Mouse (Mus musculus) embryo, embryonic 10.5 days (tissue): ENCODE measurements at regions not wholly inside any gene's neighbourhood (a gene's known extent, or its start where the extent isn't known, plus 50 kb on each side); places are given as distances from the start of the nearest gene placed in this dataset.
A peak's percentile ranks its signal among the peaks of the same experiment; 100 is the strongest.
"Not testable (repeated sequence)": the region's sequence is repeated elsewhere in the genome, so short reads cannot be mapped to it uniquely, and the experiment has no call there.

ENCODE experiments used
- DNase-seq: peaks from one replicate; pipeline ENCODE4 v3.0.0-alpha.2; 2015; ENCODE audit warnings: low spot score

GRCm38 (mm10) chr5:148657936-148658640, 105.5 kb upstream of the Ubl3 start:
- no peak for DNase-seq

DNA sequence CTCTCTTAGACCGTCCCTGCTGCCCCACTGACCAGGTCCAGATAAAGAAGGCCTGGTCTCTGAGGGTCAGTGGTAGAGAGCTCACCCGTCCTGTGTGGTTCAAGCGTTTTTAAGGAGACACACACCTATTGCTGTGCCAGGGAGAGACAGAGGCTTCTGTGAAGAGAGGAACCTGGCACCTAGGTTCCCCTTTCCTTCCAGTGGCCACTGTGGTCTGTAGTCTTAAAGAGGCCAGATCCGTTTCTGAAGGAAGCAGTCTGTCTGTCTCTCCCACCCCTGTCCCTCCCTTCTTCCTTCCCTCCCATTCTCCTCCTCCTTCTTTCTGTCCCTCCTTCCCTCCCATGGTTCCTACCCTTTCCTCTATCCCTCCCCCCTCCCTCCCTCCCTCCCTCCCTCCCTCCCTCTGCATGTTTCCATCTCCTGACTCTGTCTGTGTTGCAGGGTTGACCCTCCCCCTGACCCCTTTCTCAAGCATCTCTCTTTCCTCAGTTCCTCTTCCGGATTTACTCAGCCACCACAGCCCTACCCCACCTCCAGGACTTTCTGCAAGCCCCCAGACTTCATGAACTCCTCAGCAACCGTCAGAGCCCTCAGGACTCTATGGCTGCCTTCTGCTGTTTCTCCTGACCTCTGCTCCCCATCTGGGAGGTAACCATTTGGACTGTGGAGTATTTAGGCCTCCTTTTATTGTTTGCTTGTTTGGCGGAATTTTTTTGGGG, 100.1 kb upstream of the Ubl3 start:
- DNase-seq, result peak; percentile 8

- DNase-seq, result no peak
These were observed 99.1 kb upstream of the Ubl3 start for GRCm38 (mm10) chr5:148651736-148652135.

DNA sequence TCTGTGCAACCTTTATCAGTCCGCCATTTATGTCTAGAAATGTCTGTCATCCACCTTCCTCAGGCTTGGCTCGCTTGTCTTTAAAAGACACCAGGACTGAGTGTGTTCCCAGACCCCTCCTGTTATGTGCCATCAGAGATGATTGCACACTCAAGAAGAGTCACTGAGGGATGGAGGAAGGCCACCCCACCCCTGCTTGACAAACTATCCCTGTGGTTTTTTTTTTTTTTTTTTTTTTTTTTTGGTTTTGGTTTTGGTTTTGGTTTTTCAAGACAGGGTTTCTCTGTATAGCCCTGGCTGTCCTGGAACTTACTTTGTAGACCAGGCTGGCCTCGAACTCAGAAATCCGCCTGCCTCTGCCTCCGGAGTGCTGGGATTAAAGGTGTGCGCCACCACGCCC, 97.0 kb upstream of the Ubl3 start:
- DNase-seq, result not testable (repeated sequence)

DNA sequence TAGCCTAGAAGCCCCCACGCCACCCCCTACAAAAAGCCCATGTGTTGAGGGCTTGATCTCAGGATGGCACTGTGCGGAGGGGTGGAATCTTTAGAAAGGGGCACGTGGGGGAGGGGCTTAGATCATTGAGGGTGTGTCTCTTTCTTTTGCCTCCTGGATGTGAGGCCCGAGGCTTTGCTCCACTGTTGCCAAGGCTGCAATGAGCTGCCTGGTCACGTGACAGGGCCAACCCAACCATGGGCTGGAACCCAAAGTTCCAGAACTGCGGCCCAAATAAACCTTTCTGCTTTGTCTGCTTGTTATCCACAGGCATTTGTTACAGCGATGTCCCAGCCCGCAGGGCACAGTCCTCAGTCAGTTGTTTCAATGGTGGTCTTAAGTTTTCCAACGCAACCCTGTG, 96.5 kb upstream of the Ubl3 start:
- DNase-seq, result no peak

DNA sequence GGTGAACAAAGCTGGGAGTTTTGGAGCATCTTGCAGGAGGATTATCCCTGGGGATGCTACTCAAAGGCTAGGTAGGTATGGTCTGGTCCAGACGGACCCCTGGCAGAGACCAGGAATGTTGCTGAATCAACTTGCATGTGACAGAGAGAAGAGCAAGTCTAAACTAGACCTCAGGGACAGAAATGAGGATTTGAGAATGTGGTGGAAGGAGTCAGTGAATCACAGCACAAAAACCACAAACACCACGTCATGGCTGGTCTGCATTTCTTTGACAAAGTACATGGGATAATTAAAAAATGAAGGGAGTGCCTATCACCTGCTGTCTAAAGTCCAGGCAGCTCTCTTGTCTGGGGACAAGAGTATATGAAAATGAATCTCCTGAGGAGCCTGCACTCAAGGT, 95.1 kb upstream of the Ubl3 start:
- no peak for DNase-seq

DNA sequence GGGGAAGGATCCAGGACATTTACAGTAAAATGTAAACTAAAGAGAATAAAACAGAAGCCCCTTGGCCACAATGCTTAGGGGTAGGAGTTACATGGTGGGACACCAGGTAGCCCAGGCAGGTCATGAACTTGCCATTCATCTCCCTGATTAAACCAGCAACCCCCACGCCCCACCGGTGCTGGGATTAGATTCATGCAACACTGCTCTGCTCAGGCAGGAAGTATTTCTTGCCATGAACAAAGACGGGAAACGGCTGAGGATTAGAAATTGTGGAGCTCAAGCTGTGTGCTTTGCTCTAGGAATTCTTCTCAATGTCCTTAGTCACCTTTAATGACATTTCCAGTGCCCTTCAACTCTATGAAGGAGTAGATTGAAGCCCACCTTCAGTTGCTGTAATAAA, 93.2 kb upstream of the Ubl3 start:
- DNase-seq, result no peak

DNA sequence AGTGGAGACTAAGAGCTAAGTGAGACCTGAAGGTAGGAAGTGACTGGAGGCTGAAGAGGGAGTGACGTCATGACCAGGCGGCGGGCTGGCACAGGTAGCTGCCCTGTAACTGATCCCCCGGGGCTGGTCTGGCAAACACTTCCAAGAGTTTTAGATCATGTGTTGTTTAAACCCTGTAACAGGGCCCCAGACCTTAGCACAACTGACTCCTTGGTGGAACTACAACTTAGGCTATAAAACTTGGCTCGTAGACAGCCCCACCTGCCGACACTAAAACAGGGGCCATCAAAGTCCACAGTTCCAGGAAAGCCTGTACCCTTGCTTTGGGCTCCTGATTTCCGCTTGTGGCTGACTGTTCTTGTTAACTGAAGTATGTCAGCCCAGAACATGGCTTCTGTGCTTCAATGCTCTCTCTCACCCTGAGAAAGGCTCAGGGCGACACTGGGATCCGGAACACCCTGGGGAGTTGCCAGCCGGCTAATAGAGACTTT, 92.6 kb upstream of the Ubl3 start:
- DNase-seq, result no peak

GRCm38 (mm10) chr5:148644345-148644744, 91.8 kb upstream of the Ubl3 start:
- no peak for DNase-seq

- no peak for DNase-seq
These were observed 89.2 kb upstream of the Ubl3 start for GRCm38 (mm10) chr5:148641652-148642395.

DNA sequence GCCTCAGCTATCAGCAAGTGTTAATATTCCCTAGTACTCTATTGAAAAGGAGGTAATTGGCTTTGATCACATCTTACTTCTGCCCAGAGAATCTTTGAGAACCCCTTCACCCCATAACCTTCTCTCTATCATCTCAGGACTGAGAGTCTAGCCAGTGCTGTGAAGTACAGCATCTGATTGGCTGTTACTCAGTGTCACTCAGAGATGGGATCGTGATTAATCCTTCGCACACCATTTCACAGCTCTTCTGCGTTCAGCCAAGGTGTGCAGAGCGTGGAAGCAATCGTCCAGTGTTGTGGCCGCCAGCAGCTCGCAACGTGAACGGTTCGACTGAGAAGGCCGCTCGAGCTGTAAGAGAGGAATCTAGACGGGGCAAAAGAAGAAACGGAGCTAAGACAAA, 87.9 kb upstream of the Ubl3 start:
- no peak for DNase-seq

DNA sequence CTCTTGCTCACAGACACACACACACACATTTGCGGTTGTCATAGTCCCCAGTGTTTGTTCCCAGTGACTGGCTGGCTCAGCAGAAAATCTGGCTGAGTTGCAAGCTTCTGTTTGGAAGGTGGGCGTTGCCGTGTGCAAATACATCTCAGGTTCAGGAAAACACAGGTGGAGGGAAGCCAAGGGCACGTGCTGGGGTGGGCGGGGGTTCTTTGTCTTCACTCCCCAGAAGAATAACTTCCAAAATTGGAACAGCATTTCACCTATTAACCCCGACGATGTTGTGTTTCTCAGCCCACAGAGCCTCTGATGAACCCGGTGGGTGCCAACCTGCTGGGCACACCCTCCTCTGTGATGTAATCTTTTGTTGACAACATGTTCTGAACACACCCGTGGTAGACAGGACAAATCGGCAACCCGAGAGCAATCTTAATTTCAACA, 82.3 kb upstream of the Ubl3 start:
- DNase-seq, result no peak

GRCm38 (mm10) chr5:148633999-148634398, 81.4 kb upstream of the Ubl3 start:
- DNase-seq, result no peak

DNA sequence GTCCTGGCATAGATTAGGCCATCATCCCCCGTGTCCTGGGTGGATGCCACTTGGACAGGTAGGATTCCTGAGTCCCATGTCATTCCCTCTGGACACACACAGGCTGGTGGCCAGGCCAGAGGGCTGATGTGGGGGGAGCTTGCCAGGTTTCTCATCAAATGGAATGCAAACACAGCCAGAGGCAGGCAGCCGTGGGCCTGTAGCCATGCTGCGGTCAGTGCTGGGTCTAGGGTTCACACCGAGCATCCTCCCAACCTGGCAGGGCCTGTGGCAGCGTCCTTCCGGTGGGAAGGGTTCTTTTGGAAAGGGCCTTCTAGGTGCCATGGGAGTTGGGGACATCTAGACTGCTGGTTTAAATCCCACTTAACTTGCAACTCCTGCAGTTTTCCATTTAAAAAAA, 80.7 kb upstream of the Ubl3 start:
- no peak for DNase-seq

DNA sequence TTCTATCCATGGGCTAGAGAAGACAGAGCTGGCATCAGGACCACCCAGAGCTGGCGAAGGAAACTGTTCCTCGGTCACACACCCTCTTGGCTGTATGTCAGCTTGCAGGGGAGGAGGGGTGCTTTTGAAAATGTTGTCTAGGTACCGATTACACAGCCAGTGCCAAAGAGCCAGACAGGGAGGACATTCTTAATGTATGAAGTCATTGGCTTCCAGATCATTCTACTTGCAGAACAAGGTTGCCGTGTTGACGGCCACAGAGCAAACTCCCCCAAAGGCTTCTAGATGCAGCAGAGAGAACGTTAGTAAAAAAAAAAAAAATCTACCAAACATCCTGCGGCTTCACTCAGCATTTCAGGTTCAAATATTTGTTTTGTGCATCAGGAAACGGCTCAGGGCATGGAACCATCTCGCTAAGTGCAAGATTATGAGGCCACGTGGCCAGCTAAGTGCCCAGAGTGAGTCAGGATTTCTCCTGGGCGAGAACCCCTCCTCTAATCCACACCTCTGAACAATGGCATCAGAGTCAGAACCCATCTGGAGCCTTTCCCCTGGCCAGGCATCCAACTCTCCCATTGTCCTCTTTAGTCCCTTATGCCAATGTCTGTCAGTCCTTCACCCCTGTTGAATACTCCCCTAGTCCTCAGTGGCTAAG, 80.1 kb upstream of the Ubl3 start:
- DNase-seq, result no peak

GRCm38 (mm10) chr5:148631566-148631965, 79.0 kb upstream of the Ubl3 start:
- DNase-seq, result no peak

GRCm38 (mm10) chr5:148626014-148626413, 73.4 kb upstream of the Ubl3 start:
- DNase-seq, result no peak

DNA sequence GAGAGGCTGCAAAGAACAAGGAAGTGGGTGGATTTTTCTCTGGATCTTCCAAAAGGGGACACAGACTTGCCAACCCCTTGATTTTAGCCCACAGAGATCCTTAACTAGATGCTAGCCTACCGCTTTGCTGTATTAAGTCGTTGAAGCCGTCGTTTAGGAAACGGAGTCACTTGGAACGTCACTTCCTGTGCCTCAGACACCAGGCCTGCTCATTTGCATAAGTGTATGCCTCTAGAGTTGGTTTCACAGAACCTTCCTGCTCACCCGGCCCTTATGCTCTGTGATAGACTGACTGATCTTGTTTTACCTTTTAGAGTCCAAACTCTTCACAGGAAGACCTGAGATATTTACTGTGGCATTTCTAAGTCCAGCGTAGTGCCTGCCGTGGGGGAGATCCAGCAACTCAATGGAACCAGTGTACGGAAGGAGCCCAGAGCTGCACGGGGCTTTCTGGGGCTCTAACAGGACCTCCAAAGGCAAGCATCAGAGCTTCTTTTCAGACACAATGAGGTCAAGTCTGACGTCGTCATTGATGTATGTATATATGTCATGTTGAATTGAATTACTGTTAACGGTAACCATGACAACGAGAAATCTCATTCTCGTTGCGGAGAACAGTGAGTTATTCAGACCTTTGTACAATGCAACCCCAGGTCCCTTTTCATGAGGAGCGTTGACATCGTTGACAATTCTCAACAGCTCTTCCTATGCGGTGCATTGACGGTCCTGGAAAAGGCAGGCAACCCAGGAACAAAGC, 72.2 kb upstream of the Ubl3 start:
- peak; percentile 61 for DNase-seq

GRCm38 (mm10) chr5:148620895-148621786, 68.6 kb upstream of the Ubl3 start:
- no peak for DNase-seq

- no peak for DNase-seq
These were observed 67.3 kb upstream of the Ubl3 start for GRCm38 (mm10) chr5:148619917-148620316.

DNA sequence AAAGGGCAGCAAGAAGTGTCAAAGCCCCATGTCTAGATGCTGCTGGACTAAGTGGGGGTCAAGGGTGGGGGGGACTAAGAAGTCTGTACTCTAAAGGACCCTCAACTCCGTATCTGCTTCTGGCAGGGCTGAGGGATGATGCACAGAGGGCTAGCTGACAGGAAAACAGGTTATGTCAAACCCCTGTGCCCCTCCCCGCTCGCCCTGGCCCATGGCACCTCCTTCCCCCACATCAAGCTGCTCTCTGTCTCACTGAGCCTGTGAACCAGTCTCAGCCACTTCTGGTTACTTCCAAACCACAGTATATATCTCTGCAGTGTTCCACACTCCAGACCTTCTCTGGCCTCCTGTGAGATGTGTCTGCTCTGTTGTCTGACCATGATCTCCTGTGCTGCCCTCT, 63.8 kb upstream of the Ubl3 start:
- no peak for DNase-seq
